Mouse (Mus musculus): ENCODE results near the gene Sox15. TPM values are rescaled to one million over a fixed set of nuclear protein-coding genes. Genes with fewer than 3 reads are reported as not detected.

The Sox15 gene
- polyA plus RNA-seq, 1 experiment from 2014 or later: not detected

DNA sequence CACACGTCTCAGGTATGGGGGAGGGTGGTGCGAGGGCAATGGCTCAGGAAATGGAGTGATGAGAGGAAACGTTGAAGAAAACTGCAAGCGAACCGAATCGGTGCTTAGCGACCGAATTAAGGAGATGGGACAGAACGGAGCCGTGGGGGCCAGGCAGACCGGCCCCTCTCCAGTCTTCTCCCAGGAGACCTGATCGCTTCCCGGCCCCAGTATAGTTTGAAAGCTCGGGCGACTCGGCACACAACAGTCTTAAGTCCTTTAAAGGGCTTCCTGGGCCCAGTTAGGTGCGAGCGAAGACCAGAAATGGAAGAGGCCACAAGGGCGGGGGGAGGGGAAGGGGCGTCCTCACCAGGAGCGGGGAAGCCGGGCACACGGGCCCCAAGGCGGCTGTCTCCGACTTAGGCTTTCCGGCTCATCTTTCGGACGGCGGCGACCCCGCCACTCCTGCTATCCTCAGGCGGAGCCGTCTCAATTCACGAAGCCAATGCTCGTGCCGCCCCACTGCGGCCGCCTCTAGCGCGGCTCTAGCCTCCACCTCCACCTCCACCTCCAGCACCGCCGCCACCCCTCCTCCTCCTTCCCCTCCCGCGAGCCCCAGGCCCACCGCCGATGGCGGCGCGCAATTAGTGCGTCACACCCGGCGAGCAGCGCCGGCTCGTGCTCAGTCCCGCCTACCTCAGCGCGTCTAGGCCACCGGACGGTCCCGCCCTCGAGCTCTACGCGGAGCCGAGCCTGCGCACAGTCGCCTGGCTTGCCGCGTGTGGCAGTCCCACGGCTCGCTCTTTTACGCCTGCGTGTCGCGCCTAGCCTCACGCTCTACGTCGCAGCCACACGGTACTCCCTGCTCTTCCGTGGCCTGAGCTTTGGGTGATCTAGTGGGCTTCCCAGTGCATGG, 26.4 kb downstream of the Sox15 start, which contains the start of gene Senp3:
Senp3 (minus strand) TSS at position 771 of the 895 bp plus-strand sequence.
- under 1% methylated on average over 77 of the region's 80 CpGs for WGBS
- ATAC-seq (ENCODE audit: low FRiP score, low TSS enrichment) (peak; percentile 95), DNase-seq (peak; percentile 99)
- Histone ChIP-seq H3K27me3 (ENCODE audit: control insufficient read depth, insufficient read depth, low read length) (no peaks in the 10 kb centered on the region), H3K36me3 (ENCODE audit: control insufficient read depth, insufficient read depth, low read length) (peaks cover 30% of the 10 kb centered on the region), H3K9ac (replicated peaks; ENCODE audit: low read length) (peak within 1 kb of the TSS; percentile 76), H3K4me1 (ENCODE audit: control insufficient read depth, insufficient read depth, low read length) (peaks cover 18% of the 10 kb centered on the region), H3K4me2 (ENCODE audit: low read length) (peak within 1 kb of the TSS; percentile 93), H3K9me3 (ENCODE audit: control insufficient read depth, low read length) (no peaks in the 10 kb centered on the region), H3K4me3 (replicated peaks; ENCODE audit: low read depth, low read length) (peak within 1 kb of the TSS; percentile 82), H3K27ac (replicated peaks; ENCODE audit: low read depth, low read length) (peak within 1 kb of the TSS; percentile 86)

DNA sequence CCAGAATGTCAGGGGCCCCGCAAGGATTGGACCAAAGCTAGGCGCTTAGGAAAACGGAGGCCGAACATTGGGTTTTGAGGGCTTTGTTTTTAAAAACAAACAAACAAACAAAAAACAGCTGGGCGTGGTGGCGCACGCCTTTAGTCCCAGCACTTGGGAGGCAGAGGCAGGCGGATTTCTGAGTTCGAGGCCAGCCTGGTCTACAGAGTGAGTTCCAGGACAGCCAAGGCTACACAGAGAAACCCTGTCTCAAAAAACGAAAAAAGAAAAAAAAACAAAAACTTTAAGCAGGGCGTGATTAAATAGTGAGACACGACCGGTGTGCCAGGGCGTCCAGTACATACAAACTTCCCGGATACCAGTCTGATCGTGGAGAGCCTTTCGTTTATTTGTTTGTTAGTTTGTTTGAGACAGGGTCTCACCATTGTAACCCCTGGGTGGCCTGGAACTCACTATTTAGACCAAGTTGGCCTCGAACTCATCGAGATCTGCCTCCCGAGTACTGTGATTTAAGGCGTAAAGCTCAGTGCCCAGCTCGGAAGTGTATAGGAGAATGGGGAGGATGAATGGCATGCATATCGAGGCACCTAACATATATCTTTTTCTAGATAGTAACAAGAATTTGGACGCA, 27.2 kb downstream of the Sox15 start:
- WGBS: 26% methylated on average over 24 of the region's 24 CpGs
- no peak for DNase-seq
- Histone ChIP-seq H3K27me3 (ENCODE audit: control insufficient read depth, insufficient read depth, low read length) (no peaks in the 10 kb centered on the region), H3K9ac (replicated peaks; ENCODE audit: low read length) (peak overlapping the region; percentile 76; the same call in 1 of the 2 replicates), H3K4me2 (ENCODE audit: low read length) (peak overlapping the region; percentile 93), H3K4me1 (ENCODE audit: control insufficient read depth, insufficient read depth, low read length) (peaks cover 18% of the 10 kb centered on the region), H3K36me3 (ENCODE audit: control insufficient read depth, insufficient read depth, low read length) (peaks cover 22% of the 10 kb centered on the region), H3K9me3 (ENCODE audit: control insufficient read depth, low read length) (no peaks in the 10 kb centered on the region), H3K27ac (replicated peaks; ENCODE audit: low read depth, low read length) (peak overlapping the region; percentile 86), H3K4me3 (replicated peaks; ENCODE audit: low read depth, low read length) (peak overlapping the region; percentile 82)
- peak; percentile 16; the same call in 1 of the 2 replicates for ATAC-seq (ENCODE audit: low FRiP score, low TSS enrichment)

DNA sequence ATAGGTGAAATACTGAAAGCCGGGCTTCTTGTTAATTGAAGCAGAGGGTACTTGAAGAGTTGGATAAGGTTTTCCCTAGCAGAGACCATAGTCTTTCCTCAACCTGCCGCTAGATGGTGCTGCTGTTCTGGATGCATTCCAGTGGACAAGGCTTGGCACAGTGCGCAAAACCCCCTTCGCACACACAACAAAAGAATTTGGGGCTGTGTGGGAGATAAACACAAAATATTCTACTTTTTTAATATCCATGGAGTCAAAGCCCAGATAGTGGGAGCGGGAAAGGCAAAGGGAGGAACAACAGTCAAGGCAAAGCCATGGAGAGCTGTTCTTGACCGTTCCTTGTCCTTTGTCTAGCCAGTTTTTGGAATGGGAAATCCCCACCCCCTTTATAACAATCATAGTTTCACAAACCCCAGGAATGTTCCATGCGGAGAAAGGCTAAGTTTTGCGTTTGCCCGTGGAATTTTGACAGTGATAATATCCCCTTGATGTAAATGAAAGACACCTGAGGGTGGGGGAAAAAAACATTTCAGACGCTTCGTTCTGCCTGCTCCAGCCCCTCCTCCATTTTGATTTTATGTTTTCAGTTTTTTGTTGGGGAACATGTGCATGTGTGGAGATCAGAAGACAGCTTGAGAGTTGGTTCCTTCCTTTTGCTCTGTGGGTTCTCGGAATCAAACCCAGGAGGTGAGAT, 27.9 kb downstream of the Sox15 start:
- DNase-seq (peak; percentile 97), ATAC-seq (ENCODE audit: low FRiP score, low TSS enrichment) (0 out of 2 replicates have a peak, but pooled peaks have one; percentile 61)
- 18% methylated on average over 12 of the region's 12 CpGs for WGBS
- Histone ChIP-seq H3K4me2 (ENCODE audit: low read length) (peak overlapping the region; percentile 93), H3K36me3 (ENCODE audit: control insufficient read depth, insufficient read depth, low read length) (peaks cover 16% of the 10 kb centered on the region), H3K9me3 (ENCODE audit: control insufficient read depth, low read length) (no peaks in the 10 kb centered on the region), H3K9ac (replicated peaks; ENCODE audit: low read length) (peak overlapping the region; percentile 47), H3K27ac (replicated peaks; ENCODE audit: low read depth, low read length) (peak overlapping the region; percentile 86), H3K4me1 (ENCODE audit: control insufficient read depth, insufficient read depth, low read length) (peaks cover 18% of the 10 kb centered on the region), H3K27me3 (ENCODE audit: control insufficient read depth, insufficient read depth, low read length) (no peaks in the 10 kb centered on the region), H3K4me3 (replicated peaks; ENCODE audit: low read depth, low read length) (peak overlapping the region; percentile 19)

DNA sequence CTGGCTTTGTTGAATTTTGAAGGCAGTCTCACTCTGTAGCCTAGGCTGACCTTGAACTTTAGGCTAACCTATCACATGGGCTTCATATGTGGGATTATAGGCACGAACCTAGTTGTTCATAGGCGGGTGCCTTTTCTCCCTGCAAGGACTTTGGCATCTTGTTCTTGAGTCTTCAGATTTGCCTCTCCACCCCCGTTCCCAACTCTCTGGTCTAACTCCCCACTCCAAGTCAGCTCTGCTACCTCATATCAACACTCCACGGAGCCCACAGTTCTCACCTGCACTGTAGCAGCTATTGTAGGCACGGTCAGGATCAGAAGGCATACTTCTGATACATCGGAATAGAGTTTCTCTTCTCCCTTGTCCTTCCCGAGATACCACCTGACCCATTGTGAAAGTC, 28.5 kb downstream of the Sox15 start:
- Histone ChIP-seq H3K27me3 (ENCODE audit: control insufficient read depth, insufficient read depth, low read length) (no peaks in the 10 kb centered on the region), H3K4me1 (ENCODE audit: control insufficient read depth, insufficient read depth, low read length) (peaks cover 18% of the 10 kb centered on the region), H3K27ac (replicated peaks; ENCODE audit: low read depth, low read length) (peak overlapping the region; percentile 86; the same call in 1 of the 2 replicates), H3K4me3 (replicated peaks; ENCODE audit: low read depth, low read length) (peak overlapping the region; percentile 19; the same call in 1 of the 2 replicates), H3K36me3 (ENCODE audit: control insufficient read depth, insufficient read depth, low read length) (peaks cover 10% of the 10 kb centered on the region), H3K9me3 (ENCODE audit: control insufficient read depth, low read length) (no peaks in the 10 kb centered on the region), H3K4me2 (ENCODE audit: low read length) (peak overlapping the region; percentile 93), H3K9ac (replicated peaks; ENCODE audit: low read length) (no peak overlapping the region; the same call in 1 of the 2 replicates)
- ATAC-seq (ENCODE audit: low FRiP score, low TSS enrichment): no peak
- DNase-seq: no peak
- WGBS: 82% methylated on average over 7 of the region's 7 CpGs

DNA sequence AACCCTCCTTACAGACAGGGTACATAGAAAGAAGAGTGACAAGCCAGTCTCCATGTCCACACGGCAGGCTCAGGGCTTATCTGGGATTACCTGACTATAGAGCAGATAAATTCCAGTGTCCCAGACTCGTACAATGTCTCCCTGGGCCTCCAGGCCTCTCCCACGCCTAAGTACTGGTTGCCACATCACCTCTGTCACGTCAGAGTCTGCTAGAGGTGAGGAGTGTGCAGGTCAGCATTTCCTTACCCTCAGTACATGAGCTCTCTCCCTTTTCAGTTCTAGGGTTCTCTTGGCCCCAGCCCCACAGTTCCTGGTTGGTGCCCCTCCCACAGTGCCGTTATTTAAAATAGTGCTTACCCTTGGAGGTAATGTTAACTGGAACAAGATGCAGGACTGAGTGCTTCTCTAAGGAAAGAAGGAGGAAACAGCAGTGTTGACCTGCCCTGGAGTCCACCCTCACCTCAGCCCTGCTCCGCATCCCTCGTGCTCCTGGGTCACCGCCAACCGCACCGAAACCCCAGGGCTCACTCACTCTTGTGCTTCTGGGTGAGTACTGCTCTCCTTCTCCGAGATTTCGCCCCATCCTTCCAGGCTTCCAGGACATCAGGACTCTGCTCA, 29.1 kb downstream of the Sox15 start:
- no peak overlapping the region for H3K4me2 ChIP-seq (ENCODE audit: low read length)
- H3K27me3 ChIP-seq (ENCODE audit: control insufficient read depth, insufficient read depth, low read length): no peaks in the 10 kb centered on the region
- no peak for DNase-seq
- H3K9me3 ChIP-seq (ENCODE audit: control insufficient read depth, low read length): no peaks in the 10 kb centered on the region
- no peak overlapping the region for H3K9ac ChIP-seq (replicated peaks; ENCODE audit: low read length)
- WGBS: 83% methylated on average over 12 of the region's 12 CpGs
- peaks cover 8% of the 10 kb centered on the region; the same call in 1 of the 2 replicates for H3K36me3 ChIP-seq (ENCODE audit: control insufficient read depth, insufficient read depth, low read length)
- H3K4me3 ChIP-seq (replicated peaks; ENCODE audit: low read depth, low read length): no peak overlapping the region
- ATAC-seq (ENCODE audit: low FRiP score, low TSS enrichment): no peak
- H3K27ac ChIP-seq (replicated peaks; ENCODE audit: low read depth, low read length): no peak overlapping the region
- H3K4me1 ChIP-seq (ENCODE audit: control insufficient read depth, insufficient read depth, low read length): peaks cover 18% of the 10 kb centered on the region

DNA sequence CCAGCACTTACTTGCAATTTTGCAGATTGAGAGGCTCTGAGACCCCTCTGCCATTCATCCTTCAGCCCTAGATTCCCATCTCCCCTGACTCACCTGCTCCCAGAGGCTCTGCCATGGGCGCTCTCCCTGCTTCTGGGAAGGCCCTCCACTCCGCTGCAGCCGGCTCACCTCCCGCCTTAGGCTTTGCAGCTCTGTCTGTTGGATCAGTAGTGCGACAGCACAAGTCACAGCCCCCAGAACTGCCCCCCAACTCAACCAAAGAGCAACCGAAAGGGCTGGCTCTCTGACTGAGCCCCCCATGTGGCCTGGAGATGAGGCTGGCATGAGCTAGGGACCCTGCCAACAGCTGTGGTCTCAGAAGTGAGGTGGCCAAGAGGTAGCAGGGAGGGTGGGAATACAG, 29.8 kb downstream of the Sox15 start:
- Histone ChIP-seq H3K9me3 (ENCODE audit: control insufficient read depth, low read length) (no peaks in the 10 kb centered on the region), H3K27me3 (ENCODE audit: control insufficient read depth, insufficient read depth, low read length) (no peaks in the 10 kb centered on the region), H3K4me2 (ENCODE audit: low read length) (no peak overlapping the region), H3K27ac (replicated peaks; ENCODE audit: low read depth, low read length) (no peak overlapping the region), H3K4me3 (replicated peaks; ENCODE audit: low read depth, low read length) (no peak overlapping the region), H3K9ac (replicated peaks; ENCODE audit: low read length) (no peak overlapping the region), H3K36me3 (ENCODE audit: control insufficient read depth, insufficient read depth, low read length) (peaks cover 4% of the 10 kb centered on the region; the same call in 1 of the 2 replicates), H3K4me1 (ENCODE audit: control insufficient read depth, insufficient read depth, low read length) (peaks cover 18% of the 10 kb centered on the region)
- DNase-seq (no peak), ATAC-seq (ENCODE audit: low FRiP score, low TSS enrichment) (no peak)
- WGBS: 84% methylated on average over 6 of the region's 6 CpGs

DNA sequence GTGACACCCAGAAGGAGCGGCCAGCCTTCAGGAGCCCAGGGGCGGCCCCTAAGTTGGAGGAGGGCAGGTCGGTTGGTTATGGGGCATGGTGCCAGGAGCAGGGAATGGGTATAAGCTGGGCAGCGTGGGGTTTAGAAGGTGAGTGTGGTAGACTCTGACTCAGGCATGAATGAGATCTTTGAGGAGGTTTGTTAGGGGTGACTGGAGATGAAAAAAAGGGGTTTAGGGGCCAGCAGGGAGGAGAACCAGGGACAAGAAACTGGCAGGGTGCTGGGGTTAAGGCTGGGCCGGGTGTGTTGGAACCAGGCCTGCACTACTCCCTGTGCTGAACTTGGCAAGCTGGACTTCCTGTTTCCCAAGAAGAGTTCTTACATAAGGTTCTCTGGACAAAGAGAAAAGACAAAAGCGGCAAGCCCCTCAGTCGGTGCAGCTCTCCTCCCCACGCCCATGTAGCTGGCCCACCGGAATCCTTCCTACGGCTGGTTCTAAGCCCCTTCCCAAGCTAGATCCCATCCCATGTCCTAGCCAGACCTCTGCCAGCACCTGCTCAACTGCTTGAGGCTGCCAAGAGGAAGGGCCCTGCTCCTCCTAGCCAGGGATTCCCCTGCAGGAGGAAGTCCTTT, 30.5 kb downstream of the Sox15 start, which contains the start of gene Tnfsf13:
Tnfsf13 (minus strand) TSS at position 259 of the 623 bp plus-strand sequence.
- WGBS: 57% methylated on average over 10 of the region's 10 CpGs
- Histone ChIP-seq H3K4me3 (replicated peaks; ENCODE audit: low read depth, low read length) (no peak within 1 kb of the TSS), H3K4me2 (ENCODE audit: low read length) (no peak within 1 kb of the TSS), H3K36me3 (ENCODE audit: control insufficient read depth, insufficient read depth, low read length) (no peaks in the 10 kb centered on the region), H3K9me3 (ENCODE audit: control insufficient read depth, low read length) (no peaks in the 10 kb centered on the region), H3K4me1 (ENCODE audit: control insufficient read depth, insufficient read depth, low read length) (peaks cover 13% of the 10 kb centered on the region), H3K27ac (replicated peaks; ENCODE audit: low read depth, low read length) (no peak within 1 kb of the TSS), H3K27me3 (ENCODE audit: control insufficient read depth, insufficient read depth, low read length) (no peaks in the 10 kb centered on the region), H3K9ac (replicated peaks; ENCODE audit: low read length) (0 out of 2 replicates have a peak within 1 kb of the TSS, but pooled peaks have one; percentile 21)
- no peak for DNase-seq
- no peak for ATAC-seq (ENCODE audit: low FRiP score, low TSS enrichment)

Measured in midbrain, embryonic 14.5 days (tissue).